Mouse (Mus musculus): ENCODE data around the gene Creb5. TPM values are rescaled to one million over a fixed set of nuclear protein-coding genes. Genes with fewer than 3 reads are reported as not detected.

Creb5 gene
- polyA plus RNA-seq, 1 experiment from 2014 or later, result 0.28 TPM

GRCm38 (mm10) chr6:53352311-53352960 is 65.4 kb downstream of the Creb5 start:
- no peaks in the 10 kb centered on the region for H3K27me3 ChIP-seq
- ATAC-seq (ENCODE audit: low read depth), result no peak
- no peak for DNase-seq
- no peak overlapping the region for H3K4me3 ChIP-seq (replicated peaks)
- no peak overlapping the region for H3K27ac ChIP-seq
- 75% methylated on average over 9 of the region's 9 CpGs for WGBS (ENCODE audit: insufficient replicate concordance)
- no peak overlapping the region for H3K4me2 ChIP-seq
- H3K9ac ChIP-seq, result no peak overlapping the region
- no peaks in the 10 kb centered on the region for H3K36me3 ChIP-seq
- H3K9me3 ChIP-seq (replicated peaks), result no peaks in the 10 kb centered on the region
- H3K4me1 ChIP-seq (replicated peaks), result no peaks in the 10 kb centered on the region

GRCm38 (mm10) chr6:53356328-53356727 is 69.3 kb downstream of the Creb5 start:
- no peak for DNase-seq
- ATAC-seq (ENCODE audit: low read depth), result no peak
- Histone ChIP-seq H3K9me3 (replicated peaks) (no peaks in the 10 kb centered on the region), H3K27ac (no peak overlapping the region), H3K4me1 (replicated peaks) (no peaks in the 10 kb centered on the region), H3K4me3 (replicated peaks) (no peak overlapping the region), H3K4me2 (no peak overlapping the region), H3K36me3 (no peaks in the 10 kb centered on the region), H3K27me3 (no peaks in the 10 kb centered on the region), H3K9ac (no peak overlapping the region)
- WGBS (ENCODE audit: insufficient replicate concordance), result 45% methylated on average over 1 of the region's 1 CpGs

- H3K9ac ChIP-seq, result no peak overlapping the region
- H3K4me3 ChIP-seq (replicated peaks), result no peak overlapping the region
- no peak for ATAC-seq (ENCODE audit: low read depth)
- H3K27me3 ChIP-seq, result no peaks in the 10 kb centered on the region
- no peaks in the 10 kb centered on the region for H3K9me3 ChIP-seq (replicated peaks)
- no peaks in the 10 kb centered on the region for H3K36me3 ChIP-seq
- H3K4me1 ChIP-seq (replicated peaks), result no peaks in the 10 kb centered on the region
- WGBS (ENCODE audit: insufficient replicate concordance), result 57% methylated on average over 5 of the region's 5 CpGs
- no peak for DNase-seq
- H3K27ac ChIP-seq, result no peak overlapping the region
- H3K4me2 ChIP-seq, result no peak overlapping the region
Observed at GRCm38 (mm10) chr6:53363535-53363934, 76.5 kb downstream of the Creb5 start.

- Histone ChIP-seq H3K4me1 (replicated peaks) (no peaks in the 10 kb centered on the region), H3K36me3 (no peaks in the 10 kb centered on the region), H3K9me3 (replicated peaks) (no peaks in the 10 kb centered on the region), H3K27me3 (no peaks in the 10 kb centered on the region), H3K9ac (no peak overlapping the region), H3K4me3 (replicated peaks) (no peak overlapping the region), H3K4me2 (no peak overlapping the region), H3K27ac (no peak overlapping the region)
- DNase-seq (no peak), ATAC-seq (ENCODE audit: low read depth) (no peak)
- 60% methylated on average over 4 of the region's 4 CpGs for WGBS (ENCODE audit: insufficient replicate concordance)
Observed at GRCm38 (mm10) chr6:53363981-53364391, 76.9 kb downstream of the Creb5 start.

- no peak overlapping the region for H3K4me2 ChIP-seq
- no peaks in the 10 kb centered on the region for H3K27me3 ChIP-seq
- DNase-seq (no peak), ATAC-seq (ENCODE audit: low read depth) (no peak)
- WGBS (ENCODE audit: insufficient replicate concordance), result 53% methylated on average over 5 of the region's 5 CpGs
- H3K4me3 ChIP-seq (replicated peaks), result no peak overlapping the region
- H3K9me3 ChIP-seq (replicated peaks), result no peaks in the 10 kb centered on the region
- H3K27ac ChIP-seq, result no peak overlapping the region
- H3K9ac ChIP-seq, result no peak overlapping the region
- no peaks in the 10 kb centered on the region for H3K4me1 ChIP-seq (replicated peaks)
- no peaks in the 10 kb centered on the region for H3K36me3 ChIP-seq
Observed at GRCm38 (mm10) chr6:53369147-53369546, 82.1 kb downstream of the Creb5 start.

- H3K27me3 ChIP-seq, result no peaks in the 10 kb centered on the region
- no peaks in the 10 kb centered on the region for H3K4me1 ChIP-seq (replicated peaks)
- WGBS (ENCODE audit: insufficient replicate concordance), result 22% methylated on average over 5 of the region's 5 CpGs
- H3K9ac ChIP-seq, result no peak overlapping the region
- H3K27ac ChIP-seq, result no peak overlapping the region
- ATAC-seq (ENCODE audit: low read depth) (no peak), DNase-seq (peak; percentile 2)
- no peaks in the 10 kb centered on the region for H3K36me3 ChIP-seq
- H3K4me3 ChIP-seq (replicated peaks), result no peak overlapping the region
- H3K4me2 ChIP-seq, result no peak overlapping the region
- no peaks in the 10 kb centered on the region for H3K9me3 ChIP-seq (replicated peaks)
Observed at GRCm38 (mm10) chr6:53369928-53370327, 82.9 kb downstream of the Creb5 start.

GRCm38 (mm10) chr6:53371962-53372361 is 84.9 kb downstream of the Creb5 start:
- H3K4me2 ChIP-seq, result no peak overlapping the region
- H3K4me1 ChIP-seq (replicated peaks), result no peaks in the 10 kb centered on the region
- H3K27ac ChIP-seq, result no peak overlapping the region
- no peak overlapping the region for H3K4me3 ChIP-seq (replicated peaks)
- H3K9ac ChIP-seq, result no peak overlapping the region
- H3K27me3 ChIP-seq, result no peaks in the 10 kb centered on the region
- WGBS (ENCODE audit: insufficient replicate concordance), result 72% methylated on average over 9 of the region's 9 CpGs
- no peak for DNase-seq
- H3K9me3 ChIP-seq (replicated peaks), result no peaks in the 10 kb centered on the region
- H3K36me3 ChIP-seq, result no peaks in the 10 kb centered on the region
- ATAC-seq (ENCODE audit: low read depth), result no peak

GRCm38 (mm10) chr6:53374315-53374941 is 87.4 kb downstream of the Creb5 start:
- Histone ChIP-seq H3K27ac (no peak overlapping the region), H3K36me3 (no peaks in the 10 kb centered on the region), H3K27me3 (no peaks in the 10 kb centered on the region), H3K9me3 (replicated peaks) (no peaks in the 10 kb centered on the region), H3K9ac (no peak overlapping the region), H3K4me1 (replicated peaks) (no peaks in the 10 kb centered on the region), H3K4me3 (replicated peaks) (no peak overlapping the region), H3K4me2 (no peak overlapping the region)
- DNase-seq, result no peak
- WGBS (ENCODE audit: insufficient replicate concordance), result 44% methylated on average over 3 of the region's 3 CpGs
- ATAC-seq (ENCODE audit: low read depth), result no peak

GRCm38 (mm10) chr6:53389277-53389676 is 102.2 kb downstream of the Creb5 start:
- H3K27ac ChIP-seq, result no peak overlapping the region
- no peaks in the 10 kb centered on the region for H3K9me3 ChIP-seq (replicated peaks)
- no peak overlapping the region for H3K4me3 ChIP-seq (replicated peaks)
- H3K9ac ChIP-seq, result no peak overlapping the region
- no peaks in the 10 kb centered on the region; the same call in 1 of the 2 replicates for H3K4me1 ChIP-seq (replicated peaks)
- ATAC-seq (ENCODE audit: low read depth) (no peak), DNase-seq (no peak)
- no peaks in the 10 kb centered on the region for H3K27me3 ChIP-seq
- H3K4me2 ChIP-seq, result no peak overlapping the region
- WGBS (ENCODE audit: insufficient replicate concordance), result 62% methylated on average over 5 of the region's 5 CpGs
- no peaks in the 10 kb centered on the region for H3K36me3 ChIP-seq

GRCm38 (mm10) chr6:53390413-53390812 is 103.3 kb downstream of the Creb5 start:
- DNase-seq (no peak), ATAC-seq (ENCODE audit: low read depth) (no peak)
- Histone ChIP-seq H3K4me1 (replicated peaks) (no peaks in the 10 kb centered on the region; the same call in 1 of the 2 replicates), H3K9ac (no peak overlapping the region), H3K9me3 (replicated peaks) (no peaks in the 10 kb centered on the region), H3K4me3 (replicated peaks) (no peak overlapping the region), H3K27me3 (no peaks in the 10 kb centered on the region), H3K27ac (no peak overlapping the region), H3K36me3 (no peaks in the 10 kb centered on the region), H3K4me2 (no peak overlapping the region)
- WGBS (ENCODE audit: insufficient replicate concordance), result 12% methylated on average over 6 of the region's 6 CpGs

- Histone ChIP-seq H3K4me2 (no peak overlapping the region), H3K4me3 (replicated peaks) (no peak overlapping the region), H3K9ac (no peak overlapping the region), H3K4me1 (replicated peaks) (no peaks in the 10 kb centered on the region; the same call in 1 of the 2 replicates), H3K36me3 (no peaks in the 10 kb centered on the region), H3K27ac (no peak overlapping the region), H3K27me3 (no peaks in the 10 kb centered on the region), H3K9me3 (replicated peaks) (no peaks in the 10 kb centered on the region)
- DNase-seq, result no peak
- no peak for ATAC-seq (ENCODE audit: low read depth)
- WGBS (ENCODE audit: insufficient replicate concordance), result 37% methylated on average over 7 of the region's 7 CpGs
Observed at GRCm38 (mm10) chr6:53394026-53394425, 107.0 kb downstream of the Creb5 start.

- DNase-seq, result no peak
- Histone ChIP-seq H3K27me3 (no peaks in the 10 kb centered on the region), H3K4me2 (no peak overlapping the region), H3K27ac (no peak overlapping the region), H3K9me3 (replicated peaks) (no peaks in the 10 kb centered on the region), H3K4me3 (replicated peaks) (no peak overlapping the region), H3K9ac (no peak overlapping the region), H3K4me1 (replicated peaks) (no peaks in the 10 kb centered on the region; the same call in 1 of the 2 replicates), H3K36me3 (no peaks in the 10 kb centered on the region)
- ATAC-seq (ENCODE audit: low read depth), result no peak
- 72% methylated on average over 4 of the region's 4 CpGs for WGBS (ENCODE audit: insufficient replicate concordance)
Observed at GRCm38 (mm10) chr6:53395208-53395607, 108.1 kb downstream of the Creb5 start.

Measured in liver, embryonic 13.5 days (tissue).